Mouse (Mus musculus): Measurements from ENCODE around the gene Fanci.

Gene Fanci

GRCm38 (mm10) chr7:79391883-79392649, at the start of gene Fanci:
Gene Fanci, plus strand, starts transcription at chr7:79391929.
- peak; percentile 95 for DNase-seq

DNA sequence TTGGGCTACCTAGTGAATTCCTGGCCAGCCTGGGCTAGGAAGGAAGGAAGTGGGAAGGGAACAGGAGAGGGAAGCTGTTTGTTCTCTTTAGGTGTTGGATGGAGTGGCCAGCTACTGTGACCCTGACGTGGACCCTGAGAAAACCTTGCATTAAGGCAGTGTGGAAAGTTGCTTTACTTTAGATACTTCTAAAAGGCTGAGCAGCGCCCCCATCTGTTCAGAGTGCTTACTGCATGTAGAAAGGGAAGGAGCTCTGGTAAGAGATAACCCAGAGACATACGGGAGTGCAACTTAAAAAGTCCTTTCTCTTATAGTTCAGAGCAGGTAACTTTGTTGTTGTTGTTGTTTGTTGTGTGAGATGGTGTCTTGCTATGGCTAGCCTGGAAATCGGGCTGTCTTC, 45.8 kb upstream of the Fanci start:
- DNase-seq: peak; percentile 67

GRCm38 (mm10) chr7:79346555-79347075, 45.1 kb upstream of the Fanci start:
- no peak for DNase-seq

GRCm38 (mm10) chr7:79347108-79347813, 44.5 kb upstream of the Fanci start:
- DNase-seq: no peak

- no peak for DNase-seq
Measured at GRCm38 (mm10) chr7:79348816-79349215, 42.9 kb upstream of the Fanci start.

DNA sequence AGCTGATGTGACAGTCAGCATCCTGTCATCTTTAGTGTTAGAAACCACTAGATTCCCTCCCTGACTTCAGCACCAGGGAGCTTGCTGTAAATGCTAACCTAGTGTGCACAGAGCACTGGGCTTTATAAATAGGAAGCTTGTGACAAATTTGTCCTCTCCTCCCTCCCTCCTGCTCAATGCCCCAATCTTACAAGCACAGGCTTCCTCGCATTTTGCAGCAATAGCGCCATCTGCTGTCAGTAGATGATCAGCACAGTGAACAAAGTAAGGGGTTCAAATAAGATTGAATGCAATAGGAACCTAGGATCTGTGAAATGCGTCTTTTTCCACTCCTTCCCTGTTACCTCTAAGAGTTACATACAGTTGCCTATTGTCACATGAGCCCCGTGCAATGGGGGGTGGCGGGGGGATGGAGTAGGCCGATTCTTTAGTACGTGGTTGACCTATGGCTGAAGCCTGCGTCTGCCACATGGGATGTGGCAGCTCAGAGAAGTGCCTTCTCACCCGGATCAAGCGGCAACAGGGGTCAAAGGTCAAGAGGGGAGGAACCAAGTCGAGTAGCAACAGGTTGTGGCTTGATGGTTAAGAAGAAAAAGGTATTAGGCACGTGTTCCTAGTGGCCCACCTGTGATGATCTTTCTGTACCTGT, 41.9 kb upstream of the Fanci start:
- peak; percentile 77 for DNase-seq

DNA sequence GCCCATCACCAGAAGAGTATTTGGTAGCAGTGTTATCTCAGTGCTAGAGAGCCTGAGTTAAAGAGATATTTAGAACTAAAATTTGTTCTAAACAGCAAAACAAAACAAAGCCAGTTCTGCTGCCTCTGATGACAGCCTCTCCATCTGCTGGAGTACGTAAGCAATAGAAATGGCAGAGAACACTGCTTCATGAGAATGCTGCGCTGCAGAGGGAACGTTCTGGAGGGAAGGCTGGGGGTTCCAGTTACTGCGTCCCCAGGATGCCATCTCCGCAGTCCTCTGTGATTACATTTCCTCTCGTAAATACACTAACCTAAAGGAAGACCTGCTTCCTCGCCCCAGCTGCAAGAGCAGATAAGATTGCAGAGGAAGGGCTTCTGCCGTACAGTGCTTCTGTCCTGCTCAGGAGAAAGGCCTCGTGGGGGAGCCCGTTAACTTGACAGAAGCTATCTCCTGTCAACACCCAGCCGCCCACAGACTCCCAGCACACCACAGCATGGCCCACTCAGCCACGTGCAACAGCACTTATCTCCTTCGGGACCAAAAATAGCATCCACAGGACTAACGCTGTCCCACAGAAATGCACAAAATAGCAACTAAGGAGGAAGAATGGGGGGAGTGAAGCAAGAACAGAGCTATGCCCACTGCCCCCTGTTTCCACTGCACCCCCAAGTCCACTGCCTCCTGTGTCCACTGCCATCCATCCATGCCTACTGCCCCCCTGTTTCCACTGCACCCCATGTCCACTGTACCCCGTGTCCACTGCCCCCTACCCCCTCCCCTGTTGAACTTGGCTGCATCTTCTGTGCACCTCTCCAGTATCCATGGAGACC, 33.2 kb upstream of the Fanci start:
- peak; percentile 85 for DNase-seq

DNA sequence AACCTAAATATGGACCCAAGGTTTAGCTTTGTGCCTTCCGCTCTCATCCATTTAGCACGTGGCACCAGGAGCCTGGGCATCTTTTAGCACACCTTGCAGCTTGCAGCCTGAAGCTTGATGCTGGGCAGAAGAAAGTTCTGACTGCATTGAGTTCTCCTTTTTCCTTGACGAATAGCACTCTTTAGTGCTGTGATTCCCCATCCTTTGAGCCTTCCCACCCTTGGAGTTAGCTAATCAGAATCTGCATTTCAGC, 32.6 kb upstream of the Fanci start:
- DNase-seq: no peak

DNA sequence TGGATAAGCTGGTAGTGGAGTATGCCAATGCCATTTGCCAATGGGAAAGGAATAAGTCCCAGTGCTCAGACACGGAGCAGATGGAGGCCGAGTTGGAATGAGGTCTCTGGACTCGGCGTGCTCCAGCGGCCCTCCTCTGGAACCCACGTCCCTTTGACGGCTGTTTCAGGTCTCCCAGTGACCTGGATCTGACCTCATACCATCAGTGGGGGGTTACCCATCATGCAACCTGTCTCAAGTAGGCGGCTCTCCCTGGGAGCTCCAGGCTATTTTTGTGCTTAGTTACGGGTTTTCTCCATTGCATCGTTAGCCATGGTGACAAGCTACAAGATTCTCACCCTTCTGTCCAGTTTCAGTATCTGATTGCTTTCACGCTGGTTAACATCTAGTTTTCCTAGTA, 31.7 kb upstream of the Fanci start:
- DNase-seq: no peak

- DNase-seq: peak; percentile 45
Measured at GRCm38 (mm10) chr7:79362208-79362607, 29.5 kb upstream of the Fanci start.

- DNase-seq: peak; percentile 23
Measured at GRCm38 (mm10) chr7:79362830-79363229, 28.9 kb upstream of the Fanci start.

DNA sequence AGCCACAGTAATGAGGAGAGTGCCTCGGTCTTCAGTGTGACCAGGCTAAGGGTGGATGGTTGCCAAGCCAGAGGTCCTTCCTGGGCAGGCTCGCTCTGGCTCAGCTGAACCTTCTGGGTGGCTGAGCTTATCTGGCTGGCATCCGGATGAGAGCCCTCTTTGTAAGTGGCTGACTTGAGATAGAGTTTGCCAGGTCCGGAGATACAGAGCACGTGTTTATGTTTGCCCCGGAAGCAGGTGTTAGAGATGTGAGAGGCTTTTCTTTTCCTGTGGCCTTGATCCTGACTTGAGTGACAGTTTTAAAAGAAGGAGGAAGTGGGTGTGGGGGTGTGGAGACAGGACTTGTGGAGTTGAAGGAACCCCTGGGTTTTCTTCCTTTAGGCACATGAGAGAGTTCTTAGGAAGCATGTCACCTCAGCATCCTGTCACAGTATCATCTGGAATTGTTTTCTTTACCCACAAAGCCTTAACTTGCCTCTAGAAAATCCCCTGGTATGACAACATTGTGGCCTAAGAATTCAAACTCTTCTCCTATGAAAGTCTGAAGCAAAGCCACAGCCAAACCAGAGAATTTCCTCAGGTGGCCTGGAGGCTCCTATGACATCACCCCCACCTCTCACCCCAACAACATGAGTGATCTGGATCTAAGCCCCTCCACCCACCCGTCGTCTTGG, 28.2 kb upstream of the Fanci start:
- DNase-seq: peak; percentile 80

- DNase-seq: no peak
Measured at GRCm38 (mm10) chr7:79368664-79369063, 23.1 kb upstream of the Fanci start.

GRCm38 (mm10) chr7:79369416-79369815, 22.3 kb upstream of the Fanci start:
- DNase-seq: no peak

DNA sequence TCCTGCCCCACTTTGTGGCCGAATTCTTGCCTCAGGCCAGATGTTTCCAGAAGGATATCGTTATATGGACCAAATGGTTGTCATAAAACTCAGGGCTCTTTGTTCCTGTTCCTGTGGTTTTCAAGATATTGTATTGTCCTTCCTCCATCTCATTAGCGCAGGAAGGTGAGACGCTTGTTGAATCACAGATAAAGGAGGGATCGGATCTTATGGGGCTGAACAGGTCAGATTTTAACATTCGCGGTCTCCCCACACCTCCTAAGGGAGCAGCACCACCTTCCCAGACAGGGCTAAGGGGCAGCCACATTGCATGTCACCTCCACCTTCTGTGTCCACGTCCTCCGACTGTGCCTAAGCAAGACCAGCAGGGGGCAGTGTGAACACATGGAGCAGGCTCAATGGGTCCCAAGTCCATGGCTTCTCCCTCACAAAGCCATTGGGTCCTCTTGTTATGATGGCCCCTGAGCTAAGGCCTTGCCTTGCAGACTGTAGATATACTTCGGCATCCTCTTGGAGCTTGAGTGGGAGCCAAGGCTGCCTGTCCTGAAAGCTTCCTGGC, 20.3 kb upstream of the Fanci start:
- peak; percentile 90 for DNase-seq

GRCm38 (mm10) chr7:79374017-79374416, 17.7 kb upstream of the Fanci start:
- no peak for DNase-seq

- DNase-seq: no peak
Measured at GRCm38 (mm10) chr7:79375594-79375993, 16.1 kb upstream of the Fanci start.

- DNase-seq: no peak
Measured at GRCm38 (mm10) chr7:79376516-79377275, 15.0 kb upstream of the Fanci start.

GRCm38 (mm10) chr7:79386422-79387133, 5.2 kb upstream of the Fanci start, which contains the start of gene Rlbp1:
Gene Rlbp1, minus strand, starts transcription at chr7:79387048.
- no peak for DNase-seq

- DNase-seq: no peak
Measured at GRCm38 (mm10) chr7:79387140-79387539, 4.6 kb upstream of the Fanci start.

DNA sequence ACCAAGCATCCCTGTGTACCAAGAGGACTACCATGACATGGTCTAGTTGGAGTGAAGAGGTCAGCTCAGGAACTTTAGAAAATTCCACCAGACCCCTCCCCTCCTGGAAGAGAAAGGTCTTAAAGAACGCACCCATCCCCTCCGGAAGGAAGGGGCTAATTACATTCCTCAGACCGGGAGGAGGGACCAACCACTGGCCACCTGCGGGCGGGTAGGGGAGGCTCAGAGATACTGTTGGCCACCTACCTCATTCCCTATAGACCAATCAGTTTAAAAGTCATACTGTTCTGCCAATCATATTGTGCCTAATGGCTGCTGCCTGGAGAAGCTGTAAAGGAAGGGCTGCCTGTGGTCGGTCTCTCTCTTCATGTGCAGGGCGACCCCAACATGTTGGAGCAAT, 3.7 kb upstream of the Fanci start:
- no peak for DNase-seq

All from thymus, postnatal 14 days (tissue).